Mouse (Mus musculus): ENCODE data around the gene Chmp3. TPM values are rescaled to one million over a fixed set of nuclear protein-coding genes. Genes with fewer than 3 reads are reported as not detected.
A peak's percentile ranks its signal among the peaks of the same experiment; 100 is the strongest.

The Chmp3 gene
- polyA plus RNA-seq, 1 experiment from 2014 or later: 49.7 TPM

DNA sequence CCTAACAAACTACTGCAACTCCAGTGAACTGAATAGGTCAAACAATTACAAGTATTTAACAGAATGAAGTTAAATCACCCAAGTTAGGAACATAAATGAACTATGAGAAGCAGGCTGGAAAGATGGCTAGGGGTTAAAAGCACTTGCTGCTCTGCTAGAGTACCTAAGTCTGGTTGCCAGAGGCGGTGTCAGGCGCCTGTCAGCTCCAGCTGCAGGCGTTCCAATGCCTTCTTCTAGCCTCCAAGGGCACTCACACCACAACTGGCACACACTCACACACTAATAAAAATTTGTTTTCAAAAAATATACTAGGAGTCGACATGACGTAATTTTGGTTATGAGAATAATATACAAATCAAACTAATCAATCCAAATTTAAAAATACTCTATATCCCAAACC is 78.0 kb downstream of the Chmp3 start:
- WGBS: 95% methylated on average over 5 of the region's 5 CpGs
- H3K27ac ChIP-seq (replicated peaks): no peak overlapping the region

DNA sequence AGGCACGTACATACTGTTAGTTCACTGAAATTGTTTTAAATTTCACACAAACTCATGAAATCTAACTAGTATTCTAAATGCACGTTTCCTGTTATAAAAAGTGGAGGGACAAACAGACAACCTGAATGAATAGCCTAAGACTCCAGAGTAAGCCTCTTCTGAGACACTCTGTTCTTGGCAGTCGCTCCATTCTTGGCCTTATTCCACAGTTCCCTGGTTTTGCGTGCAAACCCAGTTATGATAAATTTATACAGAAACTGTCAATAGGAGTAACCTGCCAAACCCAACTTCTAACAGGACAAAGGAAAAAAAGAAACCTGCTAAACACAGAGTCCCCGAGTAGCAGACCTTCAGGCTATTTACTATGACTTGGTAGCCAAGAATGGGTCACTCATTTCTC is 78.4 kb downstream of the Chmp3 start:
- WGBS: 93% methylated on average over 5 of the region's 5 CpGs
- Histone ChIP-seq H3K9me3 (replicated peaks) (no peaks in the 10 kb centered on the region), H3K27ac (replicated peaks) (no peak overlapping the region), H3K4me3 (no peak overlapping the region), H3K27me3 (ENCODE audit: low read depth, poor library complexity, severe bottlenecking) (no peaks in the 10 kb centered on the region), H3K36me3 (peaks cover 100% of the 10 kb centered on the region), H3K4me1 (no peaks in the 10 kb centered on the region)
- DNase-seq (ENCODE audit: low spot score): no peak

More for the DNA sequence above, 78.0 kb downstream of the Chmp3 start:
- Histone ChIP-seq H3K4me3 (no peak overlapping the region), H3K9me3 (replicated peaks) (no peaks in the 10 kb centered on the region), H3K4me1 (no peaks in the 10 kb centered on the region), H3K27me3 (ENCODE audit: low read depth, poor library complexity, severe bottlenecking) (no peaks in the 10 kb centered on the region), H3K36me3 (peaks cover 100% of the 10 kb centered on the region)
- DNase-seq (ENCODE audit: low spot score): no peak

DNA sequence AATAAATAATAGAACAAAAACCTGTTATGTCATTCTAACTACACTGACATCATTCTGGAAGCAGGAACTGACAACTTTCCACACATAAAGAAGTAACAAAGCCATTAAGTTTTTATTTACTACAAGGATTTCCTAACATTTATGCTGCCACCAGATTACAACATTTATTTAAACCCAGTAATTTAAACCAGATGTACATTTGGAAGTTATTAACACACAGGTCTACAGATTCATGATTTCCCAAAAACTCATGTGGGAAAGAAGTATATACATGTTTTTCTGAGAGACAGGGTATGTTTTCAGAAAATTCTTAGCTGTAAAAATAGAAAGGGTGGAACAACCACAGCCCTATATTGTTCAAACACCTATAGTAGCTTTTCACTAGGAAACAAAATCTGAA is 81.1 kb downstream of the Chmp3 start:
- H3K4me1 ChIP-seq: peaks cover 14% of the 10 kb centered on the region
- H3K36me3 ChIP-seq: peaks cover 100% of the 10 kb centered on the region
- H3K27ac ChIP-seq (replicated peaks): no peak overlapping the region
- H3K27me3 ChIP-seq (ENCODE audit: low read depth, poor library complexity, severe bottlenecking): no peaks in the 10 kb centered on the region
- no peak for DNase-seq (ENCODE audit: low spot score)
- H3K4me3 ChIP-seq: no peak overlapping the region
- H3K9me3 ChIP-seq (replicated peaks): no peaks in the 10 kb centered on the region

DNA sequence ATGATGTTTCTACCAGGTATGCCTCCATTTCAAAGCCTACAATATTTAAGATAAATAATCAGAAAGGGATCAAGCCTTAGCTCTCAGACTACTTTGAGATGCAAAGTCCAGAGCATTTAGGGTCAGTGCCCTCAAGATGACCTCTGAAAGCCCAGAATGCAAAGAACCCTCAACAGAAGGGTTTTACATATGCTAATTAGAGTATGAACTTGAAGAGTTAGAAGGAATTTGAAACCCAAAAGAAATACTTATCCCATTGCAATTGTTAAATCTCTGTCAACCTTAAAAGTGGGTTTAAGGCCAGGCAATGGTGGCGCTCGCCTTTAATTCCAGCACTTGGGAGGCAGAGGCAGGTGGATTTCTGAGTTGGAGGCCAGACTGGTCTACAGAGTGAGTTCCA is 82.4 kb downstream of the Chmp3 start:
- WGBS: 95% methylated on average over 2 of the region's 2 CpGs
- Histone ChIP-seq H3K4me1 (peaks cover 26% of the 10 kb centered on the region), H3K9me3 (replicated peaks) (no peaks in the 10 kb centered on the region), H3K36me3 (peaks cover 100% of the 10 kb centered on the region), H3K27me3 (ENCODE audit: low read depth, poor library complexity, severe bottlenecking) (no peaks in the 10 kb centered on the region), H3K27ac (replicated peaks) (no peak overlapping the region), H3K4me3 (no peak overlapping the region)
- DNase-seq (ENCODE audit: low spot score): no peak

DNA sequence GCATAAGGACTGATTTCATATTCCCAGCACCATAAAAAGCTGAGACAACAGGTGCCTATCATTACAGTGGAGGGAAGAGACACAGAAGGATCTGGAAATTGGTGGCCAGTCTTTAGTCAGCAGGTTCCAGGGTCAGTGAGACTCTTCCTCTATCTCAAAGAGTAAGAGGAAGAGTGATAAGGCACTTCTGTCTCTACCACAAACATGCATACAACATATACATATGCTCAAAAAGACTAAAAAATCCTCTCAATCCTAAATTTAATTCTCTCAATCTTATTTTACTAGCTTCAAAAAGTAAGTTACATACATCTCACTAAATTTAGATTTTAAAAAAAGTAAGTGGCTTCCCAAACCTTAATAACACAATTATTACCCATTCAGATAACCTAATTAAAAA is 83.7 kb downstream of the Chmp3 start:
- DNase-seq (ENCODE audit: low spot score): no peak
- H3K9me3 ChIP-seq (replicated peaks): no peaks in the 10 kb centered on the region
- no peak overlapping the region for H3K27ac ChIP-seq (replicated peaks)
- H3K27me3 ChIP-seq (ENCODE audit: low read depth, poor library complexity, severe bottlenecking): no peaks in the 10 kb centered on the region
- H3K36me3 ChIP-seq: peaks cover 90% of the 10 kb centered on the region
- H3K4me3 ChIP-seq: no peak overlapping the region
- peaks cover 34% of the 10 kb centered on the region for H3K4me1 ChIP-seq

DNA sequence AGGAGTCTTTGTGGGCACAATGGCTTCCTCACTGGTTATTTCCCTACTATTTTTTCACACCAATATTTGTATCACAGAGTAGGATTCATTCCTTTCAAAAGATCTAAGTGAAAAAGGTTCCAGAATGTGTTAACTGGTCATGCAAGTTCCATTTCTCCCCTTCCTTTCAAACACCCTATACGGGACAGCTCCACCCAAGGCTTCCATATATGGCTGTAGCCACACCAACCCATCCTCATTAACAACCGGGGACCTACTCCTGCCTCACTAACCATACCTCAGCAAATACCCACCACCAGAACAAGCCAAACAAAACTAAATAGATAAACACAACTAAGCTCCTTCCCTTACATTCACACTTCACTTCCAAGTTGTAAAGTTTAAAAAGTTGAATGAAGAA is 87.6 kb downstream of the Chmp3 start:
- Histone ChIP-seq H3K27ac (replicated peaks) (peak overlapping the region; percentile 98; the same call in 1 of the 2 replicates), H3K9me3 (replicated peaks) (peaks cover 3% of the 10 kb centered on the region; the same call in 1 of the 2 replicates), H3K4me3 (peak overlapping the region; percentile 89), H3K4me1 (peaks cover 34% of the 10 kb centered on the region), H3K36me3 (peaks cover 51% of the 10 kb centered on the region), H3K27me3 (ENCODE audit: low read depth, poor library complexity, severe bottlenecking) (no peaks in the 10 kb centered on the region)
- DNase-seq (ENCODE audit: low spot score): no peak
- 26% methylated on average over 2 of the region's 2 CpGs for WGBS

DNA sequence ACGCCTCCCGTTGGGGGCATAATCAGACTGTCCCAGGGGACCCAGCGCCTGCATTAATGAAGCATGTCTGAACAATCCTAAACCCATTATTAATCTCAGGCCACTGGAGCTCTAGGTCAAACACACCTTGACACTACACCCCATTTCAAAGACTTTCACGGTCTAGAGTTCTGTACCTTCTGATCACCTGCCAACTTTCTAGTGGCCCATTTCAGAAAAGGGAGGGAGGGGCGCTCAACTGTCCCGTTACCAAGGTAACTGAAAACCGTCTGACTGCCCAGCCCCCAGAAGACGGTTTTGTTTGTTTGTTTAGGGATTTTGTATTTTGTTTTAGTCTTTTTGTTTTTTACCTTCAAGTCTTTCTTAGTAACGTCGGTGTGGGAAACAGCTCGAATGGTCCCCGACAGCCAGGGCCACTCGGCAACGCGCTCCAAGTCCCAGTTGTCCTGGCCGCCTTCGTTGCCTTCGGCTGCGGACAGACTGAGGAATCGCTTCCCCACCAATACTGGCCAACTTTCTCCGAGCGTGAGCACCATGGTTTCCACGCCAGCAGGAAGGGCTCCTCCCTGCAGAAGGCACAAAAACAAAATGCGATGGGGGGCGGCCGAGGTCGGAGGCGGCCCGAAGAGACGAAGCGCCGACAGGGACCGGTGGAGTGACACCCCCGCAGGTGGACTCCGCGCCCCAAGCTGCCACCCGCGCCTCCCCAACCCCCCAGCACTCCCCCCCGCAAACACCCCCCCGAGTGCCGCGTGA is 88.3 kb downstream of the Chmp3 start:
- Histone ChIP-seq H3K36me3 (peaks cover 44% of the 10 kb centered on the region), H3K4me1 (peaks cover 34% of the 10 kb centered on the region), H3K27me3 (ENCODE audit: low read depth, poor library complexity, severe bottlenecking) (peaks cover 5% of the 10 kb centered on the region), H3K9me3 (replicated peaks) (peaks cover 3% of the 10 kb centered on the region; the same call in 1 of the 2 replicates), H3K4me3 (peak overlapping the region; percentile 89), H3K27ac (replicated peaks) (peak overlapping the region; percentile 98)
- 3% methylated on average over 42 of the region's 42 CpGs for WGBS
- DNase-seq (ENCODE audit: low spot score): peak; percentile 46

Other genes starting within 250 kb of the Chmp3 start
- 0.21 TPM in 1 of 2 replicates, not detected in the other for gene Smyd1, start 221.6 kb upstream of the Chmp3 start, polyA plus RNA-seq (2016; fragmentation: Nextera tagmentation; extraction: Ambion mirVana)
- 0.10 and 0.17 TPM in 2 replicates for gene Cd8b1, start 221.0 kb upstream of the Chmp3 start, polyA plus RNA-seq (2016; fragmentation: Nextera tagmentation; extraction: Ambion mirVana)
- gene Cd8a, start 170.4 kb upstream of the Chmp3 start, polyA plus RNA-seq (2016; fragmentation: Nextera tagmentation; extraction: Ambion mirVana): not detected in 2 replicates
- 8.4 and 9.2 TPM in 2 replicates for gene Rmnd5a, start 103.2 kb upstream of the Chmp3 start, polyA plus RNA-seq (2016; fragmentation: Nextera tagmentation; extraction: Ambion mirVana)
- 9.8 and 11.3 TPM in 2 replicates for gene Rnf103, start 49.9 kb upstream of the Chmp3 start, polyA plus RNA-seq (2016; fragmentation: Nextera tagmentation; extraction: Ambion mirVana)
- 76.8 and 87.7 TPM in 2 replicates for gene Kdm3a, start 89.2 kb downstream of the Chmp3 start, polyA plus RNA-seq (2016; fragmentation: Nextera tagmentation; extraction: Ambion mirVana)
- gene Reep1, start 163.8 kb downstream of the Chmp3 start, polyA plus RNA-seq (2016; fragmentation: Nextera tagmentation; extraction: Ambion mirVana): 33.3 and 53.5 TPM in 2 replicates

All from midbrain, embryonic 10.5 days (tissue).